Mouse (Mus musculus) kidney, adult 2 months (tissue): ENCODE results near the gene Traf4. TPM values are rescaled to one million over a fixed set of nuclear protein-coding genes. Genes with fewer than 3 reads are reported as not detected.
"Not testable (repeated sequence)": the region's sequence is repeated elsewhere in the genome, so short reads cannot be mapped to it uniquely, and the experiment has no call there.

ENCODE experiments used
- DNase-seq: peaks from one replicate; pipeline ENCODE4 v3.0.0; 2021
- H3K27ac ChIP-seq: fragments of 200-500 bp; 2 replicates; pipeline ENCODE4 v1.5.1; 2012; ENCODE audit warnings: low read depth, low read length, control low read depth, inconsistent platforms; ENCODE audit not compliant: insufficient read depth
- H3K27me3 ChIP-seq: fragments of 200-500 bp; replicated peaks from 2 replicates; pipeline ENCODE4 v1.6.1; 2012; ENCODE audit warnings: mild to moderate bottlenecking, moderate library complexity, low read length, inconsistent platforms; ENCODE audit not compliant: control insufficient read depth, insufficient read depth
- H3K36me3 ChIP-seq: fragments of 200-500 bp; 2 replicates; pipeline ENCODE4 v1.6.1; 2012; ENCODE audit warnings: mild to moderate bottlenecking, moderate library complexity, low read length, inconsistent platforms; ENCODE audit not compliant: control insufficient read depth, insufficient read depth
- H3K4me1 ChIP-seq: fragments of 200-500 bp; 2 replicates; pipeline ENCODE4 v1.6.1; 2011; ENCODE audit warnings: low read length; ENCODE audit not compliant: control insufficient read depth, insufficient read depth
- H3K4me3 ChIP-seq: fragments of 200-500 bp; 2 replicates; pipeline ENCODE4 v1.5.1; 2011; ENCODE audit warnings: mild to moderate bottlenecking, low read depth, low read length, control low read depth; ENCODE audit not compliant: insufficient read depth
- CTCF ChIP-seq: fragments of 200-500 bp; conservative IDR thresholded peaks from 2 replicates; pipeline ENCODE4 v1.5.1; 2011; ENCODE audit warnings: low read depth, mild to moderate bottlenecking, control low read depth, low read length, moderate library complexity, mixed read lengths; ENCODE audit not compliant: insufficient read depth, insufficient read length
- POLR2A ChIP-seq: fragments of 200-500 bp; IDR thresholded peaks from one replicate; pipeline ENCODE4 v1.6.1; 2011; ENCODE audit warnings: low read depth, low read length, control low read depth
- WGBS: fragments of 180-500 bp; shearing (Covaris S2); methylation state at CpG from one replicate; pipeline ENCODE4 v1.1.7; 2018; 5-methylcytosine and 5-hydroxymethylcytosine counted together
- polyA plus RNA-seq: library from polyadenylated mRNA; depleted of rRNA; stranded (reverse); fragments of >200 nt; gene quantifications from 2 replicates; pipeline ENCODE4 v1.2.3, GENCODE M21; 2012

Traf4 gene
- polyA plus RNA-seq, 1 experiment = 108 TPM

GRCm38 (mm10) chr11:78138023-78138422 is 27.4 kb downstream of the Traf4 start:
- TF ChIP-seq POLR2A = no peak
- TF ChIP-seq CTCF = no peak
- peaks cover 30% of the 10 kb centered on the region for H3K4me1 ChIP-seq
- H3K27me3 ChIP-seq = no peaks in the 10 kb centered on the region
- peak; percentile 41 for DNase-seq
- peak overlapping the region; percentile 27 for H3K27ac ChIP-seq
- H3K36me3 ChIP-seq = no peaks in the 10 kb centered on the region
- 62% methylated on average over 3 of the region's 3 CpGs for WGBS
- no peak overlapping the region for H3K4me3 ChIP-seq

- peak; percentile 70 for DNase-seq
Observed at GRCm38 (mm10) chr11:78137584-78137983, 27.8 kb downstream of the Traf4 start.

GRCm38 (mm10) chr11:78136132-78136531 is 29.3 kb downstream of the Traf4 start:
- 71% methylated on average over 1 of the region's 1 CpGs for WGBS
- H3K4me3 ChIP-seq = no peak overlapping the region
- no peak for TF ChIP-seq POLR2A
- TF ChIP-seq CTCF = no peak
- DNase-seq = no peak
- H3K4me1 ChIP-seq = peaks cover 16% of the 10 kb centered on the region; the same call in 1 of the 2 replicates
- H3K27me3 ChIP-seq = no peaks in the 10 kb centered on the region
- H3K27ac ChIP-seq = no peak overlapping the region; the same call in 1 of the 2 replicates
- no peaks in the 10 kb centered on the region for H3K36me3 ChIP-seq

More at GRCm38 (mm10) chr11:78137584-78137983, 27.8 kb downstream of the Traf4 start:
- Histone ChIP-seq H3K27me3 (no peaks in the 10 kb centered on the region), H3K4me3 (no peak overlapping the region), H3K27ac (peak overlapping the region; percentile 81), H3K4me1 (peaks cover 27% of the 10 kb centered on the region; the same call in 1 of the 2 replicates), H3K36me3 (no peaks in the 10 kb centered on the region)
- 36% methylated on average over 4 of the region's 4 CpGs for WGBS
- TF ChIP-seq CTCF (no peak), POLR2A (no peak)

- not testable (repeated sequence) for H3K36me3 ChIP-seq, H3K27me3 ChIP-seq, H3K27ac ChIP-seq, H3K4me3 ChIP-seq
- DNase-seq = peak; percentile 65
- 45% methylated on average over 7 of the region's 7 CpGs for WGBS
- peaks cover 16% of the 10 kb centered on the region; the same call in 1 of the 2 replicates for H3K4me1 ChIP-seq
Observed at GRCm38 (mm10) chr11:78135314-78135713, 30.1 kb downstream of the Traf4 start.

- no peaks in the 10 kb centered on the region for H3K36me3 ChIP-seq
- no peak for TF ChIP-seq POLR2A
- no peak for TF ChIP-seq CTCF
- H3K4me1 ChIP-seq = peaks cover 16% of the 10 kb centered on the region; the same call in 1 of the 2 replicates
- no peak overlapping the region for H3K4me3 ChIP-seq
- no peaks in the 10 kb centered on the region for H3K27me3 ChIP-seq
- WGBS = 62% methylated on average over 3 of the region's 3 CpGs
- no peak for DNase-seq
- no peak overlapping the region for H3K27ac ChIP-seq
Observed at GRCm38 (mm10) chr11:78134344-78134743, 31.0 kb downstream of the Traf4 start.

- Histone ChIP-seq H3K27ac (no peak overlapping the region), H3K27me3 (no peaks in the 10 kb centered on the region), H3K4me3 (no peak overlapping the region), H3K4me1 (peaks cover 16% of the 10 kb centered on the region; the same call in 1 of the 2 replicates), H3K36me3 (no peaks in the 10 kb centered on the region)
- TF ChIP-seq POLR2A (no peak), CTCF (no peak)
- no peak for DNase-seq
- 81% methylated on average over 6 of the region's 6 CpGs for WGBS
Observed at GRCm38 (mm10) chr11:78133915-78134314, 31.5 kb downstream of the Traf4 start.

GRCm38 (mm10) chr11:78129458-78129857 is 35.9 kb downstream of the Traf4 start:
- 47% methylated on average over 8 of the region's 8 CpGs for WGBS
- H3K36me3 ChIP-seq = no peaks in the 10 kb centered on the region
- DNase-seq = no peak
- no peak overlapping the region for H3K4me3 ChIP-seq
- H3K27me3 ChIP-seq = no peaks in the 10 kb centered on the region
- H3K27ac ChIP-seq = no peak overlapping the region
- TF ChIP-seq CTCF (no peak), POLR2A (no peak)
- H3K4me1 ChIP-seq = peaks cover 8% of the 10 kb centered on the region
